Mouse (Mus musculus): ENCODE data around the gene Wdr26.

DNA sequence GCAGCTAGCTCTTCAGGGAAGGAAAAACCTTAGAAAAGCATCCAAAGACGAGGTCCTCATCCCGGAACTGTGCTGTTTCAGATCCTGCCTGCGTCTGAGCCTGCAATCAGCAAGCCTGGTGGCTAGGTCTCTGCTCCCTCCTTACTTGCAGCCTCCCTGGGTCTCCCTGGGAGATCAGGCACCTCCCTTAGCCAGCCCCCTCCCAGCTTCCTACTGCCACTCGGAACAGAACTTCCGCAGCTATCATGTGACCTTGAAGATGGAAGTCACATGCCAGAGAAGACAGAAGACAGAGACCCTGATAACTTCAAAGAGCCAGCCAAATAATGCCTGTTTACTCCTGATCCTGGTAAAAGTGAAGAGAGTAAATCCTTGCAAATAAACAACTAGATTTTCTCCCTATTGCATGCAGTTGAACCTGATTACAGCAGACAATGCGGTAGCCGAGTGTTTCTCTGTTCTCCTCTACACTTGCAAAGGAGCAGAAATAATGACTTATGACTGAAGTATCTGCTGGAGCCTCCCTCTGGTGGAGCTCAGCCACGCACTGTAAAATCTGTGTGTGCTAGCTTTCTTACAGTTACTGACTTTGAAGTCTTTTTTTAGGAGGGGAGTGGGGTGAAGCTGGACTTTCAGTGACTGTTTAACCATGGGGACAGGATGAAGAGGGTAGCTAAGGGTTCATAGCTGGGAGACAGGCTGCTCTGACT is 22.7 kb upstream of the Wdr26 start:
- TF ChIP-seq CTCF (IDR thresholded peaks at IDR 0.05; ENCODE audit: control insufficient read depth, insufficient read depth, insufficient replicate concordance, low read depth, low read length) (no peak), POLR2A (IDR thresholded peaks at IDR 0.05; ENCODE audit: control insufficient read depth, low read depth, low read length) (peak; percentile 35; the same call in 1 of the 2 replicates)

All from testis, adult 2 months (tissue).